Mouse (Mus musculus) lung, embryonic 15.5 days (tissue): ENCODE measurements around the gene Foxa3. TPM values are rescaled to one million over a fixed set of nuclear protein-coding genes. Genes with fewer than 3 reads are reported as not detected.

ENCODE experiments used
- ATAC-seq: fragments of 200-750 bp; cut with Nextera tagmentation; 2 replicates; pipeline ENCODE4 v1.8.0; 2017; ENCODE audit warnings: moderate number of reproducible peaks, borderline replicate concordance; ENCODE audit not compliant: low FRiP score, low TSS enrichment; ENCODE audit errors: extremely low read depth
- H3K27ac ChIP-seq: fragments of 300-500 bp; sonication (generic); 2 replicates; pipeline ENCODE4 v1.5.1; 2015; ENCODE audit warnings: moderate library complexity, mild to moderate bottlenecking, inconsistent platforms
- H3K27me3 ChIP-seq: fragments of 300-500 bp; sonication (generic); 2 replicates; pipeline ENCODE4 v1.6.1; 2015; ENCODE audit warnings: inconsistent platforms
- H3K36me3 ChIP-seq: fragments of 300-500 bp; sonication (generic); 2 replicates; pipeline ENCODE4 v1.6.1; 2015; ENCODE audit warnings: inconsistent platforms
- H3K4me1 ChIP-seq: fragments of 300-500 bp; sonication (generic); 2 replicates; pipeline ENCODE4 v1.6.1; 2015; ENCODE audit warnings: inconsistent platforms
- H3K4me2 ChIP-seq: fragments of 300-500 bp; sonication (generic); 2 replicates; pipeline ENCODE4 v1.6.1; 2015; ENCODE audit warnings: inconsistent platforms, mild to moderate bottlenecking, moderate library complexity
- H3K4me3 ChIP-seq: fragments of 300-500 bp; sonication (generic); 2 replicates; pipeline ENCODE4 v1.5.1; 2015; ENCODE audit warnings: mild to moderate bottlenecking, inconsistent platforms
- H3K9ac ChIP-seq: fragments of 300-500 bp; sonication (generic); 2 replicates; pipeline ENCODE4 v1.6.1; 2015; ENCODE audit warnings: inconsistent platforms
- H3K9me3 ChIP-seq: fragments of 300-500 bp; sonication (generic); 2 replicates; pipeline ENCODE4 v1.6.1; 2016; ENCODE audit warnings: inconsistent platforms
- WGBS: fragments of 180-500 bp; shearing (Covaris S2); methylation state at CpG from one replicate; pipeline ENCODE4 v1.1.7; 2015; 5-methylcytosine and 5-hydroxymethylcytosine counted together
- polyA plus RNA-seq: library from polyadenylated mRNA; unstranded; fragments of >200 nt; fragmentation: Nextera tagmentation; extraction: Ambion mirVana; gene quantifications from 2 replicates; pipeline ENCODE4 v1.2.1, GENCODE M21; 2015

Foxa3 gene
- polyA plus RNA-seq, 1 experiment from 2014 or later: 2.4 TPM

- Histone ChIP-seq H3K4me2 (peak within 1 kb of the TSS; percentile 67), H3K36me3 (peaks cover 5% of the 10 kb centered on the region), H3K27me3 (peaks cover 34% of the 10 kb centered on the region), H3K27ac (peak within 1 kb of the TSS; percentile 26; the same call in 1 of the 2 replicates), H3K4me3 (peak within 1 kb of the TSS; percentile 93), H3K9ac (peak within 1 kb of the TSS; percentile 93), H3K4me1 (peaks cover 29% of the 10 kb centered on the region), H3K9me3 (no peaks in the 10 kb centered on the region)
- under 1% methylated on average over 49 of the region's 50 CpGs for WGBS
- peak; percentile 96 for ATAC-seq
These were observed 763 bp upstream of the Foxa3 start, which contains the start of gene Sympk for GRCm38 (mm10) chr7:19024096-19024506. Sympk (plus strand) TSS chr7:19024377.

GRCm38 (mm10) chr7:19022189-19022958, 964 bp downstream of the Foxa3 start:
- 39% methylated on average over 18 of the region's 18 CpGs for WGBS
- peaks cover 34% of the 10 kb centered on the region for H3K27me3 ChIP-seq
- peaks cover 29% of the 10 kb centered on the region for H3K4me1 ChIP-seq
- H3K4me3 ChIP-seq: peak overlapping the region; percentile 93; the same call in 1 of the 2 replicates
- ATAC-seq: no peak
- H3K36me3 ChIP-seq: no peaks in the 10 kb centered on the region
- H3K27ac ChIP-seq: no peak overlapping the region
- H3K4me2 ChIP-seq: peak overlapping the region; percentile 47; the same call in 1 of the 2 replicates
- no peaks in the 10 kb centered on the region for H3K9me3 ChIP-seq
- H3K9ac ChIP-seq: no peak overlapping the region

GRCm38 (mm10) chr7:19021048-19021447, 2.3 kb downstream of the Foxa3 start:
- H3K36me3 ChIP-seq: no peaks in the 10 kb centered on the region
- peaks cover 24% of the 10 kb centered on the region for H3K4me1 ChIP-seq
- 7% methylated on average over 8 of the region's 8 CpGs for WGBS
- H3K9ac ChIP-seq: no peak overlapping the region
- no peak for ATAC-seq
- H3K27ac ChIP-seq: no peak overlapping the region
- peaks cover 34% of the 10 kb centered on the region for H3K27me3 ChIP-seq
- no peak overlapping the region for H3K4me3 ChIP-seq
- H3K9me3 ChIP-seq: no peaks in the 10 kb centered on the region
- no peak overlapping the region for H3K4me2 ChIP-seq

- Histone ChIP-seq H3K27me3 (peaks cover 24% of the 10 kb centered on the region), H3K9me3 (no peaks in the 10 kb centered on the region), H3K27ac (no peak overlapping the region), H3K4me1 (0 out of 2 replicates have a peak, but pooled peaks cover 6% of the 10 kb centered on the region), H3K4me2 (no peak overlapping the region), H3K36me3 (no peaks in the 10 kb centered on the region), H3K9ac (no peak overlapping the region), H3K4me3 (no peak overlapping the region)
- ATAC-seq: no peak
- WGBS: 83% methylated on average over 7 of the region's 7 CpGs
These were observed 5.4 kb downstream of the Foxa3 start for GRCm38 (mm10) chr7:19017909-19018308.

GRCm38 (mm10) chr7:19016042-19016441, 7.3 kb downstream of the Foxa3 start:
- 83% methylated on average over 4 of the region's 4 CpGs for WGBS
- H3K4me1 ChIP-seq: peaks cover 17% of the 10 kb centered on the region; the same call in 1 of the 2 replicates
- no peaks in the 10 kb centered on the region for H3K9me3 ChIP-seq
- H3K4me2 ChIP-seq: no peak overlapping the region
- H3K27me3 ChIP-seq: peaks cover 5% of the 10 kb centered on the region; the same call in 1 of the 2 replicates
- no peak for ATAC-seq
- H3K9ac ChIP-seq: no peak overlapping the region
- no peak overlapping the region for H3K27ac ChIP-seq
- H3K36me3 ChIP-seq: no peaks in the 10 kb centered on the region
- H3K4me3 ChIP-seq: no peak overlapping the region

GRCm38 (mm10) chr7:19014452-19014851, 8.9 kb downstream of the Foxa3 start:
- Histone ChIP-seq H3K4me1 (peaks cover 18% of the 10 kb centered on the region; the same call in 1 of the 2 replicates), H3K36me3 (no peaks in the 10 kb centered on the region), H3K4me3 (no peak overlapping the region), H3K4me2 (no peak overlapping the region), H3K9ac (no peak overlapping the region), H3K27me3 (no peaks in the 10 kb centered on the region), H3K9me3 (no peaks in the 10 kb centered on the region), H3K27ac (no peak overlapping the region)
- WGBS: 69% methylated on average over 15 of the region's 15 CpGs
- ATAC-seq: no peak

- H3K27me3 ChIP-seq: no peaks in the 10 kb centered on the region
- 32% methylated on average over 2 of the region's 2 CpGs for WGBS
- no peak overlapping the region for H3K9ac ChIP-seq
- no peak overlapping the region for H3K4me3 ChIP-seq
- peaks cover 27% of the 10 kb centered on the region for H3K4me1 ChIP-seq
- no peak for ATAC-seq
- no peaks in the 10 kb centered on the region for H3K9me3 ChIP-seq
- no peak overlapping the region for H3K27ac ChIP-seq
- no peak overlapping the region for H3K4me2 ChIP-seq
- H3K36me3 ChIP-seq: no peaks in the 10 kb centered on the region
These were observed 10.5 kb downstream of the Foxa3 start for GRCm38 (mm10) chr7:19012882-19013281.

- no peaks in the 10 kb centered on the region for H3K27me3 ChIP-seq
- peak; percentile 32; the same call in 1 of the 2 replicates for ATAC-seq
- peak overlapping the region; percentile 53 for H3K9ac ChIP-seq
- peaks cover 5% of the 10 kb centered on the region; the same call in 1 of the 2 replicates for H3K36me3 ChIP-seq
- peak overlapping the region; percentile 81 for H3K27ac ChIP-seq
- peak overlapping the region; percentile 73 for H3K4me2 ChIP-seq
- no peaks in the 10 kb centered on the region for H3K9me3 ChIP-seq
- WGBS: 3% methylated on average over 29 of the region's 31 CpGs
- H3K4me1 ChIP-seq: peaks cover 35% of the 10 kb centered on the region
- H3K4me3 ChIP-seq: peak overlapping the region; percentile 36
These were observed 11.2 kb downstream of the Foxa3 start for GRCm38 (mm10) chr7:19012025-19012621.

- ATAC-seq: no peak
- Histone ChIP-seq H3K27me3 (no peaks in the 10 kb centered on the region), H3K9ac (no peak overlapping the region), H3K27ac (no peak overlapping the region), H3K4me3 (no peak overlapping the region), H3K4me1 (peaks cover 48% of the 10 kb centered on the region), H3K36me3 (peaks cover 16% of the 10 kb centered on the region), H3K4me2 (no peak overlapping the region), H3K9me3 (no peaks in the 10 kb centered on the region)
- WGBS: 68% methylated on average over 7 of the region's 7 CpGs
These were observed 12.8 kb downstream of the Foxa3 start for GRCm38 (mm10) chr7:19010581-19010980.

GRCm38 (mm10) chr7:19007026-19007977, 16.0 kb downstream of the Foxa3 start:
- H3K36me3 ChIP-seq: peaks cover 23% of the 10 kb centered on the region
- 53% methylated on average over 13 of the region's 13 CpGs for WGBS
- no peaks in the 10 kb centered on the region for H3K27me3 ChIP-seq
- H3K27ac ChIP-seq: peak overlapping the region; percentile 61
- peaks cover 63% of the 10 kb centered on the region for H3K4me1 ChIP-seq
- H3K9ac ChIP-seq: no peak overlapping the region; the same call in 1 of the 2 replicates
- H3K4me2 ChIP-seq: peak overlapping the region; percentile 25
- ATAC-seq: no peak
- H3K9me3 ChIP-seq: no peaks in the 10 kb centered on the region
- no peak overlapping the region; the same call in 1 of the 2 replicates for H3K4me3 ChIP-seq

- Histone ChIP-seq H3K4me2 (peak overlapping the region; percentile 94), H3K9me3 (no peaks in the 10 kb centered on the region), H3K27me3 (no peaks in the 10 kb centered on the region), H3K27ac (0 out of 2 replicates have a peak overlapping the region, but pooled peaks have one; percentile 61), H3K9ac (no peak overlapping the region), H3K36me3 (peaks cover 23% of the 10 kb centered on the region), H3K4me1 (peaks cover 62% of the 10 kb centered on the region), H3K4me3 (peak overlapping the region; percentile 91; the same call in 1 of the 2 replicates)
- no peak for ATAC-seq
- WGBS: 6% methylated on average over 12 of the region's 12 CpGs
These were observed 16.9 kb downstream of the Foxa3 start for GRCm38 (mm10) chr7:19006476-19006875.
